Mouse (Mus musculus) lung, postnatal 0 days (tissue): ENCODE results near the gene Clec4n. TPM values are rescaled to one million over a fixed set of nuclear protein-coding genes. Genes with fewer than 3 reads are reported as not detected.
A peak's percentile ranks its signal among the peaks of the same experiment; 100 is the strongest.
"Not testable (repeated sequence)": the region's sequence is repeated elsewhere in the genome, so short reads cannot be mapped to it uniquely, and the experiment has no call there.

Experiments used
- ATAC-seq: fragments of 200-750 bp; cut with Nextera tagmentation; 2 replicates; pipeline ENCODE4 v1.8.0; 2017; ENCODE audit warnings: moderate library complexity
- DNase-seq: peaks from one replicate; pipeline ENCODE4 v3.0.0-alpha.2; 2016; ENCODE audit warnings: low spot score
- H3K27ac ChIP-seq: fragments of 300-500 bp; sonication (generic); 2 replicates; pipeline ENCODE4 v1.5.1; 2014; ENCODE audit warnings: antibody characterized with exemption, mild to moderate bottlenecking, low read length, mixed read lengths
- H3K27me3 ChIP-seq: fragments of 300-500 bp; sonication (generic); replicated peaks from 2 replicates; pipeline ENCODE4 v1.6.1; 2014; ENCODE audit warnings: low read length, mixed read lengths; ENCODE audit not compliant: insufficient read depth
- H3K36me3 ChIP-seq: fragments of 300-500 bp; sonication (generic); 2 replicates; pipeline ENCODE4 v1.6.1; 2014; ENCODE audit warnings: low read length, mixed read lengths; ENCODE audit not compliant: insufficient read depth
- H3K4me1 ChIP-seq: fragments of 300-500 bp; sonication (generic); 2 replicates; pipeline ENCODE4 v1.6.1; 2014; ENCODE audit warnings: antibody characterized with exemption, low read depth, low read length, mixed read lengths; ENCODE audit not compliant: insufficient read depth
- H3K4me2 ChIP-seq: fragments of 300-500 bp; sonication (generic); replicated peaks from 2 replicates; pipeline ENCODE4 v1.6.1; 2014; ENCODE audit warnings: low read depth, mild to moderate bottlenecking, low read length, moderate library complexity, mixed read lengths
- H3K4me3 ChIP-seq: fragments of 300-500 bp; sonication (generic); 2 replicates; pipeline ENCODE4 v1.5.1; 2014; ENCODE audit warnings: low read depth, low read length
- H3K9ac ChIP-seq: fragments of 300-500 bp; sonication (generic); replicated peaks from 2 replicates; pipeline ENCODE4 v1.6.1; 2014; ENCODE audit warnings: low read depth, mild to moderate bottlenecking
- H3K9me3 ChIP-seq: fragments of 300-500 bp; sonication (generic); 2 replicates; pipeline ENCODE4 v1.6.1; 2016; ENCODE audit warnings: low read length, mixed read lengths
- CTCF ChIP-seq: IDR thresholded peaks from 2 replicates; pipeline ENCODE4 v1.5.1; 2016; ENCODE audit warnings: antibody characterized with exemption, mild to moderate bottlenecking
- EP300 ChIP-seq: IDR thresholded peaks from 2 replicates; pipeline ENCODE4 v1.6.1; 2016; ENCODE audit warnings: antibody characterized with exemption, mild to moderate bottlenecking, control low read depth
- WGBS: fragments of 180-500 bp; shearing (Covaris S2); extraction: QIAGEN DNeasy Blood & Tissue Kit; methylation state at CpG from one replicate; pipeline ENCODE4 v1.1.7; 2014; 5-methylcytosine and 5-hydroxymethylcytosine counted together
- polyA plus RNA-seq: library from polyadenylated mRNA; unstranded; fragments of >200 nt; fragmentation: Nextera tagmentation; extraction: Ambion mirVana; gene quantifications from 2 replicates; pipeline ENCODE4 v1.2.1, GENCODE M21; 2015

Clec4n gene
- polyA plus RNA-seq, 1 experiment from 2014 or later = 28.0 TPM

DNA sequence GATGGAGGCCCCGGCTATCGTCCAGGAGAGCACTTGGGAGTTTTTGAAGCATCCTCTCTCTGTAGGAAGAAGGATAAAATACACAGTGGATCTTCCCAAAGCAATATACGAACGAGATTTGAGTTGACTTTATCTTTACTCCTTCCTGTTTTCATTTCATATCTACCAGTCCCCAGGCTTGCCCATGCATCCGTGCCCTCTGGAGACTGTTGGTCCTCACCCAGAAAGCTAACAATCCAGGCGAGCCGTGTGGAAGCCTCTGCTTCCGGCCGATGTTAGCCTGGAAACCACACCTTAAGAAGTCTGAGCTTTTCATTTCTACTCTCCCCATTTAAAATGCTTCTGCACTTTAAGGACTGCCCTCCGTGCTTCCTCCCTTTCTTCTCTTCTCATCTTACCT is 59.3 kb downstream of the Clec4n start:
- WGBS = 70% methylated on average over 10 of the region's 10 CpGs
- ATAC-seq (no peak), DNase-seq (no peak)
- no peak for TF ChIP-seq CTCF
- TF ChIP-seq EP300 = no peak
- H3K27ac ChIP-seq = no peak overlapping the region
- H3K4me1 ChIP-seq = no peaks in the 10 kb centered on the region
- H3K9me3 ChIP-seq = no peaks in the 10 kb centered on the region
- no peak overlapping the region for H3K9ac ChIP-seq
- H3K36me3 ChIP-seq = no peaks in the 10 kb centered on the region
- H3K4me3 ChIP-seq = no peak overlapping the region
- no peaks in the 10 kb centered on the region for H3K27me3 ChIP-seq
- no peak overlapping the region for H3K4me2 ChIP-seq

DNA sequence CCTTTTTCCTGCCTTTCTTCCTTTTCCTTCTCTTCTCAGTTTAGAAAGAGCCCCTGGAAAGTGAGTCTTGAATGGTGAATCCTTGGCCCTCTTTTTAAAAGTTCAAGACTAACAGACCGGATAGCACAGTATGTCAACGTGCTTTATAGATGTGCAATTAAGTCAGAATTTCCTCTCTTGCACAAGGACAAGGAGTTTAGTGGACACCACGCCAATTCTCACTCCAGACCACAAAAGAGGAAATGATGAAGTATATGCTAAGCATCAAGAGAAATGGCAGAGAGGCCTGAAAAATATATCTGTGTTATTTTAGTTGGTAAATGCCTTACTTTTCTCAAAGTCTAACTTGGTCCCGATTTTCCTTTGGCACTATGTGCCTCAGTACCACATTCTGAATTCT is 60.1 kb downstream of the Clec4n start, which contains the start of gene Clec4e:
Gene Clec4e (minus strand): TSS at position 118 of the 400 bp plus-strand sequence.
- no peak for TF ChIP-seq EP300
- DNase-seq (peak; percentile 12), ATAC-seq (no peak)
- H3K4me2 ChIP-seq = no peak within 1 kb of the TSS
- WGBS = 71% methylated on average over 4 of the region's 4 CpGs
- no peak within 1 kb of the TSS for H3K4me3 ChIP-seq
- no peak within 1 kb of the TSS for H3K27ac ChIP-seq
- no peaks in the 10 kb centered on the region for H3K9me3 ChIP-seq
- no peak within 1 kb of the TSS for H3K9ac ChIP-seq
- H3K4me1 ChIP-seq = no peaks in the 10 kb centered on the region
- H3K27me3 ChIP-seq = no peaks in the 10 kb centered on the region
- H3K36me3 ChIP-seq = no peaks in the 10 kb centered on the region

DNA sequence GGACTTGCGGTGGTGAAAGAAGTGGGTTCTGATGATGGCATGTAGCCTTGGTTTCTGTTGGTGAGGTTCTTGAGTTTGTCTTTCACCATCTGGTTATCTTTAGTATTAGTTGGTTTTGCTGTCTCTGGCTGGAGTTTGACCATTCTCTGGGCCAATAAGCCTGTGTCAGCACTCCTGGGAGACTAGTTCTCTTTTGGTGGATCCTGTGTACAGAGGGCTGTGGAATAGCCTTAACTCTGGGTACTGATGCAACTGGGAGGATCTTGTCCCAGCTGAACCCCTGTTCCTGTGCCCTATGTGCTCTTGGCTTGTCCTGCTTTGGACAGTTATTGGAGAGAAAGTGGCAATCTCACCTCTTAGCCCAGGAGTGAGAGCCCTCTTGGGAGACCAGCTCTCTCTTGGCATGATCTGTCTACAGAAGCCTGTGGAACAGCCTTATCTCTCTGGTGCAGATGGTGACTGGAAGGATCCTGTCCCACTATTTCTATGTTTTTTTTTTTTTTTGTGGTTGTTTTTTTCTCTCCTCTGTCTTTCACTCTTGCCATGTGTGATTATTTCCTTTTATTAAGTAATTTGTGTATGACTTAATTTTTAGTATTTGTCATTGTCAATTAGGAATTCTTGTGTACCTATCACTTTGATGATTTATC is 63.2 kb downstream of the Clec4n start:
- Histone ChIP-seq H3K4me2 (no peak overlapping the region), H3K36me3 (no peaks in the 10 kb centered on the region), H3K4me1 (no peaks in the 10 kb centered on the region), H3K9me3 (no peaks in the 10 kb centered on the region), H3K27ac (no peak overlapping the region), H3K9ac (no peak overlapping the region), H3K4me3 (no peak overlapping the region), H3K27me3 (no peaks in the 10 kb centered on the region)
- DNase-seq (no peak), ATAC-seq (peak; percentile 49)
- TF ChIP-seq EP300 (no peak), CTCF (no peak)
- 98% methylated on average over 1 of the region's 1 CpGs for WGBS

DNA sequence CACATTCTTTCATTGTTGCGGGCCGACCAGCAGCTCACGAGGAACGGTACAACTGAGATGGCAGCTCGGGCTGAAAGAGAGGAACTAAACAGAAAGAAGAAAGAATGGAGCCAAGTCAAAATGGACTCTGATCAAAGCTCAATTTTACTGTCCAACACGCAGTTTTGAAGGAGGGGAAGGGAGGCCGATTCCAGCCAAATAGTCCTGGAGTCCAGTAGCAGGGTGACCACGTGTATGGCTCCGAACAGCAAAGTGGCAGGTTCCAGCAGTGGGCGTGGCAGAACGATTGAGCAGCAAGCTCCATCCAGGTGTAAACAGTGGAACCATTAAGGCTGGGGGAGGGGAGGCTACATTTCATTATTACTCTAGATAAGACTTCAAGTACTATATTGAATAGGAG is 63.9 kb downstream of the Clec4n start:
- not testable (repeated sequence) for H3K27ac ChIP-seq, H3K4me1 ChIP-seq, H3K27me3 ChIP-seq, H3K9ac ChIP-seq, DNase-seq, H3K36me3 ChIP-seq, H3K9me3 ChIP-seq, ATAC-seq, H3K4me2 ChIP-seq, H3K4me3 ChIP-seq
- 85% methylated on average over 11 of the region's 11 CpGs for WGBS

Other genes with a start within 250 kb of the Clec4n start
- 0.35 TPM in 1 of 2 replicates, not detected in the other for gene Clec4a4, start 239.5 kb upstream of the Clec4n start, polyA plus RNA-seq
- 1.9 and 2.3 TPM in 2 replicates for gene Clec4b1, start 179.9 kb upstream of the Clec4n start, polyA plus RNA-seq
- gene Clec4a2, start 123.4 kb upstream of the Clec4n start, polyA plus RNA-seq = 10.2 and 11.2 TPM in 2 replicates
- gene Clec4b2, start 57.0 kb upstream of the Clec4n start, polyA plus RNA-seq = not detected in 2 replicates
- gene Clec4d, start 32.3 kb downstream of the Clec4n start, polyA plus RNA-seq = 2.5 and 2.7 TPM in 2 replicates
- 1.1 and 4.7 TPM in 2 replicates for gene Clec4e, start 60.0 kb downstream of the Clec4n start, polyA plus RNA-seq
- not detected in 2 replicates for gene Vmn2r19, start 78.5 kb downstream of the Clec4n start, polyA plus RNA-seq
- not detected in 2 replicates for gene Vmn2r20, start 188.3 kb downstream of the Clec4n start, polyA plus RNA-seq